Mouse (Mus musculus) monocyte, adult 2 months (primary cell): ENCODE data around the gene Snx11.

Source experiments
- DNase-seq, 2 experiments: peaks; one replicate each; pipeline ENCODE4 v3.0.0; 2022; ENCODE audit warnings: low spot score in 2 of 2, low read depth in 1 of 2

The Snx11 gene

DNA sequence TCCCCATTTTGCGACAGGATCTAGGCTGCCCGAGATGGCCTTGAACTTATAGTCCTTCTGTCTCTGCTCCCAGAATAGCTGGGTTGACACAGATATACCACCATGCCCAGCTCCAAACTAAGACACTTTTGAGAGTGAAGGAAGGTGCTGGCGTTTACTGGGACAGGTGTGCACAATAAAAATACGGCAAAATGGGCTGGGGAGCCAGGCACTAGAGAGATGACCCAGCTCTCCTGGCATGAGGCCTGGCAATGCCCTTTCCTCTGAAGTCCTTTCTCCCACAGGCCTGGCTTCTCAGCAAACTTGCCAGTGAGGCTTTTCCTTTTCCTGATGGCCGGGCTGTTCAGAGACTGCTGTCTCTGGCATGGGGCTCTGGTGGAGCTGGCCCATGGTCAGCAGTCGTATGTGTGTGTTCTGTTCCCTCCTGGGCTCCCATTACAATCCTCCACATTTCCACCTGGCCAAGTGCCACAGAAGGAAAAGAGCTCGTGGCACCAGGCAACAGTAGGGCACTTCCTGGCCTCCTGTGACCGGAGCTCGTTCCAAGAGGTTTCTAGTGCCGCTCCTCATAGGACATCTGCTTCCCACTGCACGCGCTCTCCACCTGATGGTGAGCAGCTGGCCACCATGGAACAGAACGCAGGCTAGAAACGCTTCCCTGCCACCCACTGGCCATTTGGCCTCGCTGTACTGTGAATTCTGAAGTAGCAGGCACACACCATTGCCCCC lies 14.5 kb downstream of the Snx11 start:
- DNase-seq, result no peak

DNA sequence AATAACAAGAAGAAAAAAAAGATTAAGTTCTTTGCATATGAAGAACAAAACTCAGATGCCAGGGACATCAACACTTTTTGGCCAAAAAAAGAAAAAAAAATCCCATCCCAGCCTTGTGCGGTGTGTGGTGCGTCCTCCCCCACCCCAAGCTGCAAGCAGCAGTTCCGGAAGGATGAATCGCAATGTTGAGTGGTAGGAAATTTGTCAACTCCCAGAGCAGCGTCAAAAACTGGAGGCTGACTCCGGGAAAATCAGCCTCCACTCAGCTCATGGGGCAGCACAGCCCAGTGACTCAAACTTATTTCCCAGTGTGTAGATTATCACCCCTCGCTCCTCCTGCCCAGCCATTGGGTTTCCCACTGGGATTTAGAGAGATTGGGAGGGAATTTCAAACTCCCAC lies 15.4 kb downstream of the Snx11 start:
- DNase-seq, result no peak

DNA sequence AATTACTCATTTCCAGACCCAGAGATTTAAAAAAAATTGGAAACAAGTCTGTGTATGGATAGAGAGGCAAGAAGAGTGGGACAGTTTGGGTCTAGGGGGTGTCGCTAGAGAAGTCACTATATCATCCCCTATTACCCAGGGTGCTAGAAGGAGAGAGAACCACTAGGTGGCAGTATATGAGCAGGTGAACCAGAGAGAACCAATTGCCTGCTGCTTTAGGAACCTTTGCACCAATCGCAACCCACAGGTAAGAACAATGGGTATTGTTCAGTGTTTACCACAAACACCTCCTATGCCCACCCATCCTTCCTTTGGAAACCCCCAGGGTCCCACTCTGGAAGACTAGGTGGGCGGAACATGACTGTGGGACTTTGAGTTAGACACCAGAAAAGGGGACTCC lies 17.3 kb downstream of the Snx11 start:
- peak in 1 of 2 experiments; percentile 28 for DNase-seq

DNA sequence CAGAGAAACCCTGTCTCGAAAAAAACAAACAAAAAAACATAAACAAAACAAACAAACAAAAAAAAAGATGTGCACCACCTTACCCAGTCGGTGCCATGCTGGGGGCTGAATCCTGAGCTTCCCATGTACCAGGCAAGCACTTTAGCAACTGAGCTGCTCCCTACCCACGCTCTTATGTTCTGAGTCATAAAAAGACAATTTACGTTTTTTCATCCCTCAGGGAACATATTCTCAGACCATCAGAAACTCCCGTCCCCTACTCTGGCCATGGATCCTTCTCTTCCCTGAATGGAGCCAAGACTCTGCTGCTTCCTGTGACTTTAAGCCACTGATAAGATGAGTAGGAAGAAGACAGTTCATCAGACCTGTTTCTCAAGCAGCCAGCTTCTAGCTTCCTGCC lies 19.0 kb downstream of the Snx11 start:
- no peak for DNase-seq

DNA sequence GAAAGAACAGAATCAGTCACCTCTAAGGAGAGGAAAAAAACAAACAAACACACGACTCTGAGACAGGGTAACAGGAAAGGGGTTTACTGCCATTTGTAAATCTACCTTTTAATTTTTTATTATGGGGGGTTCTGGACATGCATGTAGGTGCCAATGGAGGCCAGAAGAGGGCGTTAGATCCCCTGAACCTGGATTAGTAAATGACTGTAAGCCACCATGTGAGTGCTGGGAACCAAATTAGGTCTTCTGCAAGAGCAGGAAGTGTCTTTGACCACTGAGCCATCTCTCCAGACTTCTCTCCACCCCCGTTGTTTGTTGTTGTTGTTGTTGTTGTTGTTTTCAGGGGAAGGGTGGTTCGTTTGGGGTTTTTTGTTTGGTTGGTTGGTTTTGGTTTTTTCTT lies 19.9 kb downstream of the Snx11 start:
- DNase-seq, result no peak

DNA sequence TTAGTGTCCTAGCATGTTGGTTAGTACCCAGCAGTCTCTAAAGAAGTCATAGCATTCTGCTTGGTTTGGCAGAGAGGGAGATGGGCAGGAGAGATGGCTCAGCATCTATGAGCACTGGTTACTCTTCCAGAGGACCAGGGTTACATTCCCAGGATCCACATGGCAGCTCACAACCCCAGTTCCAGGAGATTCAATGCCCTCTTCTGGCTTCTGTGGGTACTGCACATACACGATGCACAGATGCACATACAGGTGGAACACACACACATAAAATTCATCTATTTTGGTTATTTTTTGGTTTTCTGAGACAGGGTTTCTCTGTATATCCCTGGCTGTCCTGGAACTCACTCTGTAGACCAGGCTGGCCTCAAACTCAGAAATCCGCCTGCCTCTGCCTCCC lies 22.1 kb downstream of the Snx11 start:
- no peak for DNase-seq

DNA sequence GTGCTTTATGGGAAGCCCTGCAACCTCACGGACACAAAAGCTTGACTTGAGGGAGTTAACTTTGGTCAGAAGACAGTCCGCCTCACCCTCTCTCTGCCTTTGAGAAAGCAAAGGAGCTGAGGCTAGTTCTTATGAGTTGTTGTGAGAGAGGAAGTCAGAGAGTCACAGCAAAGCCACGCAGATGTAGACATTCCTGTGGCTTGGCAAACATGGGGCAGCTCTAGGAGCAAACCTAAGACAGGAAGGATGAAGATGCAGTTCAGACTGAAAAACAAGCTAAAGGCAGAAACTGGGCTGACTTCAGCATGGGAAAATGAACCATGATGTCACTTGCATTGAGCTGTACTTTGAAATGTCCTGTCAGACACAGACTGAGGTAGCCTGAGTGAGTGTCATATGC lies 29.8 kb downstream of the Snx11 start:
- DNase-seq, result no peak

DNA sequence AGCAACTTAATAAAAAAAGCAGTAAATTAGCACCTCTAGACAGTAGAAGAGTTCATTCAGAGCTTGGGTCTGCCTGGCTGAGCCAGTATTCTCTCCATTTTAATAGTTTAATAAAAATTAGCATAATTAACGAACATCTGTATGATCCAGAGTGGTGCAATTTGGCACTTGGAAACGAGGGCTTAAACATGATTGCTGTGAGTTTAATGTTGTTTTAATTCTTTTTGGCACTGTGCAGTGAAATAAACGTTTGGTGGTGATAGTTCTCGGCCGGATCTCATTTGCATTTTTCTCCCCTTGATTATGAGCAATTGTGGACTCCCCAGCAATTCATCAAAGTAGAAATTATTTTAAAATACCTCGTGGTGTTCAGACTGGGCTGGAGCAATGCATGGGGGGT lies 30.7 kb downstream of the Snx11 start:
- no peak for DNase-seq

DNA sequence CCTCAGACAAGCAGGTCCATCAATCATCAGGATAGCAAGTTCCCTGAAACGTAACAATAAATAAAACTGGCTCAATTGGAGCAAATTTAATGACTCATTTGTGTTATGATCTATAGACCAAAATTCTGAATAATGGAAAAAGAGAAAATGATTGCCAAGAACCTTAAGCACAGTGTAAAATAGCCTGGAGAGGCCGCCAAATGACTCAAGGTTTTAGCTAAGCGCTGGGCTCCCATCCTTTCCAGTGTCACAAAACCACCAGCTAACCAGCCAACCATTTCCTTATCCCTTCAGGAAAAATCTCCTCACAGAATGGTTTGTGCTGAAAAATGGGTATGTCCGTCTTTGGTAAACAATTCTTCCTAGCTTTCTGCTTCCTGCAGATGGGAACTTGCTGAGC lies 33.5 kb downstream of the Snx11 start:
- no peak for DNase-seq

DNA sequence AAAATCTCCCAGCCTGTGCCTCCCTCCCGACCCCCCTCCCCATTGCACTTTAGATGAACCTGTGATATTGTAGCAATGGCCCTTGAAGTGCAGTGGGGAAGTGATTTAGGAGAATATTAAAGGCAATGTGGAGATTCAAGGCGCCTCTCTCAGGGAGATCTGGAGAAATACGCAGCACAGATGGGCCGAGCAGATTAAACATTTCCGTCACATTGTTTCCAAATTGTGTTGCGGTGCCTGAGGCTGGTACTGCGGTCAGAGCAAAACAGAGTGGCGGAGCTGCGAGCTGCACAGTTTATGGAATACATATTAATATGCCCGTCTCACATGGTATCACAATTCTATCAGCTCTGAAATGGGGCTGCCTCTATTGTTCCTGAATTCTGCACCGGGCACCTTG lies 34.4 kb downstream of the Snx11 start:
- DNase-seq, result no peak

DNA sequence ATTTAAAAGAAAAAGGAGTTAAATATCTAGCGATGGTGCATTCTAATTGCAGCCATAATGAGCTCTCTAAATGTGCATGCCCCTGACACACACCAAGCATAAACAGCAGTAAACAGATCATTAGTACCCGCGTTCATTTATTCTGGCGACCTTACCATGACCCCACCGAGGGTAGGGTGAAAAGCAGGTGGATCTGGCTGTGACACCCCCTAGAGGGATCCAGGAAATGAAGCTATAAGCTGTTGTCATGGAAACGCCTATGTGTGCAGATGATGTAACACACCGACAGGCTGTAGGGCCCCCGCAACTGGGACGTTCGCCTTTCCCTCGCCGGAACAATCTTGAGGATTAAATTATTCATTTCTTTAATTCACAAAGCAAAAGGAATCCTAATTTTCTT lies 35.4 kb downstream of the Snx11 start:
- no peak for DNase-seq

DNA sequence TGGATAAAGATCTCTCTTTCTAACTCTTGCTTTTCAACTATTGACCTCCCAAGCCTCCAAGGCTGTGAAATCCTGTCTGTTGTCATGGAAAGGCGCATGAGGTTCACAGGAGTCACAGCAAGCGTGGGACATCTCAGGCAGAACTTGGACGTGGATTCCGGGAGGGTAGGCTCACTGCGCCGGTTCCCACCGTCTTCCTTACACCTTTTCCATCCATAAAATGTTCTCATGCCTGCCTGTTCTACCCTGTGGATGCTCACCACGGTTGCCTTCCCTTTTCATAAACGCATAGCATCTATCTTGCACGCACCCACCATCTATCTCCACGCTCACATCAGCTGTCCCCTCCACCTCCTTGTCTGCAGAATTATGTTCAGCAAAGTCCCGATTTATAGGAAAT lies 36.6 kb downstream of the Snx11 start:
- DNase-seq, result no peak

DNA sequence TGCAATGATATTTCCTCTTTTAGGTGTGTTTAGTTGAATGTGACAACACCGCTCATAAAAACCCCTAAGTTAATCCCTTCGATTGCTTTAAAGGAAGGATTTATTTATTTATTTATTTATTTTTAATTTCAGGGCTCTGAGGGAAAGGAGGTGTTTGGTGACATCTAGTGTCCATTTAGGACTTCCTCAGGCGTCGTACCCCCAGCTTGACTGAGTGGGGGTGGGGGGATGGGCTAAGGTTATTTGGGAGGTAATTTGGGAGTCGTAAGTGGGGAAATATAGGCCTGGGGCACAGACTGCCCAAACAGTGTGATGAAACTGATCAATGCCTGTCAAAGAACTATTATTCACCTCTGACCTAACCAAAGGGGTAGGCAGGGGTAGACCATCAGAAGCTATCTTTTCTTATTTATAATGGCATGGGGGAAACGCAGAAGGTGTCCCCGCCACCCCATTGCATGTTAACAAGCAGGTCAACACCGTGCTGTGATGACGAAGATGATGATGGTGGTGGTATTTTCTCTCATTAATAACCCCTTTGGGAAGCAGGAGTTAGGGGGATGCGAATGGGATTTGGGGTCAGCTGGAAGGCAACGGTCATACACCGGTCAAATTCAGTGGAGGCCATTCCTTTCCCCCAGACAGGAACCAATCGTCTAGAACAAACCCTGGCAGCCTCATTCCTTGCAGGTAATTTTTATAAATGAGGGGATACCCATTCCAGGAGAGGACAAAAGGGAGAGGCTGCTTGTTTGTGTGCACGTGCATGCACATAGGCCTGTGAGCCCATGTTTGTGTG lies 39.5 kb downstream of the Snx11 start:
- DNase-seq, result no peak

DNA sequence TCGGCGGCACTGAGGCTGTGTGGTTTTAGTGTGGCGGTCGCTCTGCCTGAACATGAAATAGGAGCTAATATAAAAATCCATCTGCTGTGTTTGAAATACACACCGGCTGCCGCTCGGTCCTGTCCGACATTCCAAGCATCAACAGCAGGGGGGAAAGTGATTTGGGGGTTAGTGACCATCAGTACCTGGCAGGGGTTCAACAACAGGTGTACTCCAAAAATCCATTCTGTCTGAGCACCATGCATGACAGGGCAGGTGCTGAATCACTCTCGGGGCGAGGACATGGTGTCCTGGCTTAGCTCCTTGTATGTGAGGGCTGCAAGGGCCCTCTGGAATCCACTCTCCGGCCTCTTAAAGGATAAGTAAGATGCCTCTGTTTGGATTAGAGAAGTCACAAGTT lies 41.0 kb downstream of the Snx11 start:
- DNase-seq, result no peak

DNA sequence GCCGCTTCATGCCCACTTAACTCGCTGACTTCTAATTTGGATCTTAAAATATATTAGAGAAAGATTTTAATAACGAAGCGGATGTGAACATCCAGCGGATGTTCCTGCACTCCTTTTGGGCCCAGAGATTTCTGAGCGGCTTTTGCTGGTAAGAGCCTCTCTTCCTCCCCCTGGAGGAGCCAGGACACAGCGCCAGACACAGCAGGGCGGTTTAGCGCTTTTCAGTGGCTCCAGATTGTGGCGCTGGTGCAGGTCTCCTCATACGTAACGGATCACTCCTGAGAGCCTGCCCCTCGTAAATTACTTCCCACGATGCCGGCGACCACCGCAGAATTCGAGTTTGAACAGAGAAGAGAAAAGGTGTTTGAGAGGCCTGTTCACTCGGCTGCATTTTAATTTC lies 41.5 kb downstream of the Snx11 start:
- no peak for DNase-seq

DNA sequence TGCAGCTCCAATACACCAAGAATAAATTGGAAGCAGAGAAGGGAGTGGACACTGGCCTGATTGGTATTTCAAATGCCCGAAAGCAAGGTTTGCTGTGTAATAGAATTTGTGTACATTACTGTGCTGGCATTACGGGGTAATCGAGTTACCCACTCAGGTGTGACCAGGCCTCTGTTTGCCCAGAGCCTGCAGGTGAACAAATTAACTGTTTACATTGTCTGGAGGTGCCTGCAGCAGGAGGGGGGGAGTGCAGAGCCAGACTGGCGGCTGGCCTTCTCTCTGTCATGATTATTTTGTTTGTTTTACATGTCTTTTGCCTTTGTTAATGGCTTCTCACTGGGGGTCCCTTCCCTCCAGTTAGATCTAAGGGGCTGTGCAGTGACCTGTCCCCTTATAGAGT lies 44.7 kb downstream of the Snx11 start:
- no peak for DNase-seq

DNA sequence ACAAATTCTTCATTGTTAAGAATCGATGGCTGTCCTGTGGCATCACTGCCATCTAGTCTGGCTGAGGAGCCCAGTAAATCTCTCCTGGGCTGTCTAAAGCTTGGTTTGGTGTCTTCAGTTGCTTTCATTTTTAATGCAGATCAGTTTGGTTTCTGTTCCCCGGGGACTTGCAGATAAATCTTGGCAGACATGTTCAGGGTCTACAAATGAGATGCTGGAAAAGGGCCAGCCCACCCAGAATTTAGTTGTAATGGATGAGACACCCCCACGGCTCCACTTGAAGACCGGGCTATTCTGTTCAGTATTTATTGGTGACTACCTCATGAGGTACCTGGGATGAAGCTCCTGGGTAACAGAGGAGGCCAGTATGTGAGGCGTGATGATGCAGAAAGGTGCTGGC lies 47.0 kb downstream of the Snx11 start:
- no peak for DNase-seq

DNA sequence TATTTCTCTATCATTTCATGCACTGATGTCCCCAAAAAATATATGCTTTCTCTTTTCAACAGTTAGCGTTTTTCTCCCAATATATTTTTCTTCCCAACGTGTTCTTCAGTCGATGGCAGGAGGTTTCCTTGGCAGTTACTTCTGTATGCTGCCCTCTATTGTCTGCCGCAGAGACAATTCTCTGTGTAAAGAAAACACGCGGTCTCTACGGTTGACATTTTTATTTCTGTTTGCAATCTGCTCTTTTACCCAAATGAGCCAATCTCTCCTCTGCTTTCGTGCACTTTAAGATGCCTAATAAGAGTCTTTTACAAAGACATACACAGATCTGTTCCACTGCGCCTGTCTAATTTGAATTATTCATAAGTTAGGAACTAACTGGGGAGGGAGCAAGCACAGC lies 47.9 kb downstream of the Snx11 start:
- DNase-seq, result no peak

DNA sequence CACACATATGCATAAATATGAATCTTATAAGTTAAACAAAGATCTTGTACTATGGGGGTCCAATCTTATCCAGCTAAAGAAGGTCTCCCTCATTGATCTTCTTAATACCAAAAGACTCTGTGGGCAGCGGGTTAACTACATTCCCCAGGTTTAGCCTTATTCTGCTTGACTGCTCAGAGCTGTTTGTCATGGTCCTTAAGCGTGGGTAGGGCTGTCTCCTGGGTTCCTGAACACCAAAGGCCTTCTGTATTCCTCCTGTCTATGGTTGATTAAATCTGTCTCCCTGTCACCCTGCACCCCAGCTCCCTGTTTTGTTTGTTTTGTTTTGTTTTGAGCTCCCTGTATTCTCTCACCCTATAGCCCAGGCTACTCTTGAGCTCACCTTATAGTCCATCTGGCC lies 48.8 kb downstream of the Snx11 start:
- no peak for DNase-seq

DNA sequence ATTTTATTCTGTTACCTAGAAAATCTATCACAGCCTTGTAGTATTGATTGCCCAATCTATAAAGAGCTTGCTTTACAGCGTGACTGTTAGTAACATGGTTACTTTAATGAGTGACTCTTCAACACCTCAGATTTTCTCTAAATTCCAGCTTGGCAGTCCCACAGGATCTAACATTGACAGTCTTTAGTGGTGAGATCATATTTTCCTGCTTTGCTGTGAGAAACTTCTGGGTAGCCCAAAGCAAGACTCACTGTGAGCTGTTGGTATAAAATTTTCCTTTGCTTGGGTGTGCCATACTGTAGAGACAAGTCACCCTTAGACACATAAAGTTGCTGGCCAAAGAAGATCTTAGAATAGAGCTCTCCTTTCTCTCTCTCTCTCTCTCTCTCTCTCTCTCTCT lies 51.5 kb downstream of the Snx11 start:
- DNase-seq, result no peak

DNA sequence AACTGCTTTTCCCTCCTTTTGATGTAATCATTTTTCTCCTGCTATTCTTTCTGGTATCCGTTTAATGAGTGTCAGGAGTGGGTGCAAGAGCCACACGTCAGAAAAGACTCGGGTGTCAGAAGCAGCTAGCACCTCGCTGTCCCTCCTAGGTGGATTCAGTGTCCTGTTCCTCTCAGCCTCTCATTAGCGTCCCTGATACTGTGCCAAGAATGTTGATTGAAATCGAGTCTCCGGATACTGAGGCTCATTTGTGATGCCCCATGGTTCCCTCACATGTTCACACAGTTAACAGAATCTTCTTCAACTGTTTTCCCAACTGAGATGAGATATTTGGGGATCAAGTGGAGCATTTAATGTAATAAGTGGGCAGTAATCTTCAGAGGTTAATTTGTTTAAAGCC lies 58.8 kb downstream of the Snx11 start:
- no peak for DNase-seq
